Mouse (Mus musculus) spleen, adult 2 months (tissue): ENCODE measurements at regions not wholly inside any gene's neighbourhood (a gene's known extent, or its start where the extent isn't known, plus 50 kb on each side); places are given as distances from the start of the nearest gene placed in this dataset.

Experiments used
- CTCF ChIP-seq: fragments of 200-500 bp; IDR thresholded peaks from 2 replicates; pipeline ENCODE4 v1.5.1; 2011; ENCODE audit warnings: mild to moderate bottlenecking, inconsistent platforms; ENCODE audit not compliant: insufficient read depth, insufficient read length, insufficient replicate concordance; ENCODE audit errors: extremely low read depth
- POLR2A ChIP-seq: fragments of 200-500 bp; IDR thresholded peaks from 2 replicates; pipeline ENCODE4 v1.6.1; 2011; ENCODE audit warnings: low read depth, low read length, inconsistent platforms

- TF ChIP-seq CTCF, result no peak
- TF ChIP-seq POLR2A, result no peak
These were observed 113.6 kb upstream of the Armc2 start for GRCm38 (mm10) chr10:42131798-42132197.
